Mouse (Mus musculus) testis, adult 2 months (tissue): ENCODE results near the gene Ccsap.

Experiments used
- CTCF ChIP-seq: fragments of 200-500 bp; IDR thresholded peaks from 2 replicates; pipeline ENCODE4 v1.5.1; 2012; ENCODE audit warnings: low read depth, mild to moderate bottlenecking, inconsistent platforms, low read length, moderate library complexity; ENCODE audit not compliant: control insufficient read depth, insufficient read depth, insufficient replicate concordance
- POLR2A ChIP-seq: fragments of 200-500 bp; IDR thresholded peaks from 2 replicates; pipeline ENCODE4 v1.6.1; 2012; ENCODE audit warnings: low read depth, mild to moderate bottlenecking, inconsistent platforms, low read length, moderate library complexity; ENCODE audit not compliant: control insufficient read depth

DNA sequence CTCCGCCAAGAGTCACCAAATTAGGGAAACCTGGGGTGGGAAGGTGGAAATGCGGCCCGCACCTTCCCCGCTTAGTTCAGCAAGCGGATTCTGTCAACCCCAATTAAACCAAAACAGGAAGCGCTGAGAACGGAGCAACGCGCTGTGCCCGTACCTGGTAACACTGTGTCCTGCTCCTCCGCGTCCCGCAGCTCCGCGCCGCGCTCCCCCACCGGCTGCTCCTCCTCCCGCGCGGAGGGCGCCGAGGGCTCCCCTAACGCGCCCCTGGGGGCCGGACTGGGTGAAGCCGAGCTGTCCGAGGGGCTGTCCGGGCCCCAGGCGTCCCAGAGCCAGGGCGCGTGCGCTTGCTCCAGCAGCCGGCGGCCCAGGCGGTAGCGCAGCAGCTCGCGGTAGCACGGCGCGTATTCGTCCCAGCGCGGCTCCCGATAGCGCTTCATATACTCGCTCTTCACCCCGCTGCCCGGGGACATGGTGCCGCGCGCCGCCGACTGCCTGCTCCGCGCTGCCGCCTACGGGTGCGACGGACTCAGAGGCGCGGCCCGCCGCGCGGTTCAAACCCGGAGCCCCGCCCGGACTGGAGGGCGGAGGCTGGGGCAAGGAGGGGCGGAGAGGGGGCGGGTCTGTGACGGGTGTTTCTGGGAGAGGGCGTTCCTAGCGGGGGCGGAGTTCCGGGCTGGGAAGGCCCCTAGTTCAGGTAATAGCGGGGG, 915 bp downstream of the Ccsap start:
- TF ChIP-seq POLR2A (peak; percentile 3; the same call in 1 of the 2 replicates), CTCF (no peak)
